Mouse (Mus musculus) CH12.LX (cell line): ENCODE data around the gene Gsta2. TPM values are rescaled to one million over a fixed set of nuclear protein-coding genes. Genes with fewer than 3 reads are reported as not detected.

ENCODE experiments used
- DNase-seq: peaks from one replicate; pipeline ENCODE4 v3.0.0-alpha.2; 2013; ENCODE audit errors: extremely low read depth
- H3K27ac ChIP-seq: 2 replicates; pipeline ENCODE4 v1.5.1; 2012; ENCODE audit warnings: low read depth, mild to moderate bottlenecking, control low read depth, moderate library complexity; ENCODE audit not compliant: insufficient read depth
- H3K27me3 ChIP-seq: replicated peaks from 2 replicates; pipeline ENCODE3; 2012; ENCODE audit warnings: inconsistent platforms
- H3K36me3 ChIP-seq, 2 experiments: replicated peaks in 1 of 2; 2 replicates each; pipeline versions ENCODE3 to v1.6.1; 2012; ENCODE audit warnings: inconsistent platforms in 1 of 2, low read length in 1 of 2, mild to moderate bottlenecking in 1 of 2, mixed read lengths in 1 of 2, moderate library complexity in 1 of 2; ENCODE audit not compliant: control insufficient read depth in 1 of 2, insufficient read depth in 1 of 2
- H3K4me1 ChIP-seq, 2 experiments: 2 replicates each; pipeline ENCODE4 v1.6.1; 2012; ENCODE audit warnings: inconsistent platforms in 1 of 2, moderate library complexity in 1 of 2; ENCODE audit not compliant: insufficient read depth in 2 of 2, control insufficient read depth in 1 of 2
- H3K4me2 ChIP-seq: 2 replicates; pipeline ENCODE4 v1.6.1; 2012; ENCODE audit warnings: low read depth, mild to moderate bottlenecking, control low read depth; ENCODE audit not compliant: poor library complexity, insufficient read depth, severe bottlenecking
- H3K4me3 ChIP-seq, 3 experiments: fragments of 150-350 bp in 1 of 3; sonication (generic) in 1 of 3; replicated peaks in 1 of 3; 2 replicates each; pipeline versions ENCODE3 to v1.5.1; 2011 to 2012; ENCODE audit warnings: low read depth in 2 of 3, low read length in 2 of 3, mild to moderate bottlenecking in 2 of 3, moderate library complexity in 2 of 3, control low read depth in 1 of 3, improper control_type of control experiment in 1 of 3, inconsistent platforms in 1 of 3, mixed read lengths in 1 of 3; ENCODE audit not compliant: poor library complexity in 1 of 3
- H3K79me2 ChIP-seq: replicated peaks from 2 replicates; pipeline ENCODE4 v1.6.1; 2012; ENCODE audit warnings: mild to moderate bottlenecking, moderate library complexity; ENCODE audit not compliant: control insufficient read depth, poor library complexity, insufficient read depth, severe bottlenecking; ENCODE audit errors: extremely low read depth
- H3K9ac ChIP-seq: 2 replicates; pipeline ENCODE4 v1.6.1; 2012; ENCODE audit warnings: low read depth, mild to moderate bottlenecking, control low read depth, moderate library complexity; ENCODE audit not compliant: insufficient read depth
- H3K9me3 ChIP-seq: replicated peaks from 2 replicates; pipeline ENCODE3; 2012; ENCODE audit warnings: low read length, inconsistent platforms, mixed read lengths
- BHLHE40 ChIP-seq: IDR thresholded peaks from 2 replicates; pipeline ENCODE4 v1.6.1; 2011; ENCODE audit warnings: mild to moderate bottlenecking, low read depth, low read length, improper control_type of control experiment
- CHD1 ChIP-seq: IDR thresholded peaks from 2 replicates; pipeline ENCODE4 v1.6.1; 2012; ENCODE audit warnings: low read depth, low read length, improper control_type of control experiment, inconsistent platforms
- ETS1 ChIP-seq: conservative IDR thresholded peaks from 2 replicates; pipeline ENCODE4 v1.6.1; 2012; ENCODE audit warnings: low read depth, mild to moderate bottlenecking, inconsistent platforms, low read length, improper control_type of control experiment, moderate library complexity
- GABPA ChIP-seq: IDR thresholded peaks from 2 replicates; pipeline ENCODE4 v1.6.1; 2012; ENCODE audit warnings: low read depth, low read length, improper control_type of control experiment, inconsistent platforms; ENCODE audit not compliant: insufficient replicate concordance
- HCFC1 ChIP-seq: IDR thresholded peaks from 2 replicates; pipeline ENCODE4 v1.6.1; 2012; ENCODE audit warnings: low read depth, mild to moderate bottlenecking, inconsistent platforms, low read length, improper control_type of control experiment
- IRF4 ChIP-seq: IDR thresholded peaks from 2 replicates; pipeline ENCODE4 v1.6.1; 2014; ENCODE audit warnings: low read depth, mild to moderate bottlenecking, inconsistent platforms, low read length, improper control_type of control experiment
- JUN ChIP-seq: IDR thresholded peaks from 2 replicates; pipeline ENCODE4 v1.6.1; 2011; ENCODE audit warnings: low read depth, mild to moderate bottlenecking, low read length, improper control_type of control experiment, moderate library complexity; ENCODE audit not compliant: insufficient read depth
- JUND ChIP-seq: conservative IDR thresholded peaks from 2 replicates; pipeline ENCODE4 v1.6.1; 2011; ENCODE audit warnings: low read depth, low read length, improper control_type of control experiment
- KAT2A ChIP-seq: IDR thresholded peaks from 2 replicates; pipeline ENCODE4 v1.6.1; 2012; ENCODE audit warnings: low read length, improper control_type of control experiment, inconsistent platforms; ENCODE audit not compliant: insufficient replicate concordance
- MAFK ChIP-seq: IDR thresholded peaks from 2 replicates; pipeline ENCODE4 v1.6.1; 2011; ENCODE audit warnings: low read length, improper control_type of control experiment; ENCODE audit not compliant: insufficient replicate concordance
- MAX ChIP-seq: IDR thresholded peaks from 2 replicates; pipeline ENCODE4 v1.6.1; 2011; ENCODE audit warnings: low read length, improper control_type of control experiment
- MEF2A ChIP-seq: IDR thresholded peaks from 2 replicates; pipeline ENCODE4 v1.6.1; 2014; ENCODE audit warnings: low read depth, mild to moderate bottlenecking, inconsistent platforms, low read length, improper control_type of control experiment, borderline replicate concordance
- MYC ChIP-seq: IDR thresholded peaks from 2 replicates; pipeline ENCODE4 v1.6.1; 2011; ENCODE audit warnings: low read depth, mild to moderate bottlenecking, improper control_type of control experiment, low read length
- NELFE ChIP-seq: IDR thresholded peaks from 2 replicates; pipeline ENCODE4 v1.6.1; 2011; ENCODE audit warnings: low read depth, low read length, improper control_type of control experiment
- NRF1 ChIP-seq: IDR thresholded peaks from 2 replicates; pipeline ENCODE4 v1.6.1; 2014; ENCODE audit warnings: low read depth, mild to moderate bottlenecking, inconsistent platforms, low read length, improper control_type of control experiment, moderate library complexity
- PAX5 ChIP-seq: IDR thresholded peaks from 2 replicates; pipeline ENCODE4 v1.6.1; 2012; ENCODE audit warnings: low read length, inconsistent platforms, mixed read lengths
- POLR2A ChIP-seq: IDR thresholded peaks from 2 replicates; pipeline ENCODE4 v1.6.1; 2011; ENCODE audit warnings: low read depth, mild to moderate bottlenecking, improper control_type of control experiment, low read length
- POLR2AphosphoS2 ChIP-seq: IDR thresholded peaks from 2 replicates; pipeline ENCODE4 v1.6.1; 2011; ENCODE audit warnings: low read depth, low read length, improper control_type of control experiment
- RCOR1 ChIP-seq: conservative IDR thresholded peaks from 2 replicates; pipeline ENCODE4 v1.6.1; 2012; ENCODE audit warnings: low read depth, mild to moderate bottlenecking, inconsistent platforms, low read length, improper control_type of control experiment
- SMC3 ChIP-seq: IDR thresholded peaks from 2 replicates; pipeline ENCODE4 v1.6.1; 2011; ENCODE audit warnings: low read depth, low read length, improper control_type of control experiment
- TBP ChIP-seq: conservative IDR thresholded peaks from 2 replicates; pipeline ENCODE4 v1.6.1; 2011; ENCODE audit warnings: low read depth, low read length, improper control_type of control experiment
- TCF12 ChIP-seq: IDR thresholded peaks from 2 replicates; pipeline ENCODE4 v1.6.1; 2014; ENCODE audit warnings: low read depth, mild to moderate bottlenecking, inconsistent platforms, low read length, improper control_type of control experiment
- UBTF ChIP-seq: IDR thresholded peaks from 2 replicates; pipeline ENCODE4 v1.6.1; 2012; ENCODE audit warnings: low read depth, mild to moderate bottlenecking, inconsistent platforms, low read length, improper control_type of control experiment, moderate library complexity
- USF2 ChIP-seq: conservative IDR thresholded peaks from 2 replicates; pipeline ENCODE4 v1.6.1; 2011; ENCODE audit warnings: low read depth, low read length, improper control_type of control experiment
- ZC3H11A ChIP-seq: IDR thresholded peaks from 2 replicates; pipeline ENCODE4 v1.6.1; 2012; ENCODE audit warnings: low read depth, mild to moderate bottlenecking, inconsistent platforms, low read length, improper control_type of control experiment
- ZKSCAN1 ChIP-seq: IDR thresholded peaks from 2 replicates; pipeline ENCODE4 v1.6.1; 2012; ENCODE audit warnings: low read depth, inconsistent platforms, low read length, improper control_type of control experiment, borderline replicate concordance
- ZMIZ1 ChIP-seq: IDR thresholded peaks from 2 replicates; pipeline ENCODE4 v1.6.1; 2012; ENCODE audit warnings: low read depth, mild to moderate bottlenecking, inconsistent platforms, low read length, improper control_type of control experiment
- dilution Hi-C: fragments of 300-500 bp; cut with MboI; formaldehyde crosslinking; loops from 2 replicates; pipeline ENCODE4 v1.14.3; 2020; ENCODE audit warnings: low sequenced_read_pairs; ENCODE audit not compliant: extremely low pct_unique_long_range_greater_than_20kb, extremely low pct_ligation_motif_present
- in situ Hi-C: fragments of 300-500 bp; cut with MboI; formaldehyde crosslinking; loops from 3 replicates; pipeline ENCODE4 v1.14.3; 2019; ENCODE audit warnings: low sequenced_read_pairs, low pct_ligation_motif_present, low pct_unique_long_range_greater_than_20kb, mixed read lengths
- polyA plus RNA-seq: library from polyadenylated mRNA; unstranded; fragments of >175 nt; gene quantifications from 2 replicates; pipeline ENCODE4 v1.2.1, GENCODE M21; 2012; ENCODE audit warnings: low read depth; ENCODE audit not compliant: insufficient read length
- total RNA-seq, 2 experiments: library from RNA; depleted of rRNA; stranded (reverse); fragments of 300-350 nt in 1 of 2; fragments of >200 nt in 1 of 2; gene quantifications; 2 replicates each; pipeline ENCODE4 v1.2.3; 2012 to 2014

Gene Gsta2
- total and polyA plus RNA-seq, 3 experiments, result not detected

DNA sequence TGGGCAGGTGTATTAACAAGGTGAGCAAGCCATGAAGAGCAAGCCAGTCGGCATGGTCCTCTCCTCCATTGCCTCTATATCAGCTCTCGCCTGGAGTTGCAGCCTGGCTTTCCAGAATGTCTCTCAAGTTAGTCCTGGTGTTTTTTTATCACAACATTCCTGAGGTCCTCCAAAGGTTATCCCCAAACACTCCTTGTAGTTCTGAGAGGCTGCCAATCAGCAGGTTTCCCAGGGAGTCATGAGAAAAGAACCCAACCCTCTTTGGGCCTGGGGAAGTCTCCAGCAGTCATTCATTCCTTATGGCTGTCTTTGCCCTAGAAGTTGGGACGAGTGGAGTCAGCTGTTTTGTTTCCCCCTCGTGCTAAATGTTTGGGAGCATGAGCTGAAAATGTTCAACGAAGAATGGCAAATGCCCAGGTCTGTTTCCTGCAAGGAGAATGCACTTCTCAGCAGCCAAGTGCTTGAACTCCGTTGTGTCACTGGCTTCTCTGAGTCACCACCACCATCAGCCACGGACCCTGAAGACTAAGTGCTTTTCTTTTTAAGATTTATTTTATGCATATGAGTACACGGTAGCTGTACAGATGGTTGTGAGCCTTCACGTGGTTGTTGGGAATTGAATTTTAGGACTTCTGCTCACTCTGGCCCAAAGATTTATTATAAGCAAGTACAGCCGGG is 17.4 kb upstream of the Gsta2 start:
- Histone ChIP-seq H3K27ac (no peak overlapping the region), H3K4me3 (no peak overlapping the region), H3K9ac (no peak overlapping the region), H3K27me3 (peaks cover 49% of the 10 kb centered on the region), H3K36me3 (no peaks in the 10 kb centered on the region), H3K79me2 (no peaks in the 10 kb centered on the region), H3K4me1 (no peaks in the 10 kb centered on the region), H3K9me3 (no peaks in the 10 kb centered on the region), H3K4me2 (no peak overlapping the region)
- in situ Hi-C loops (no loop called here), dilution Hi-C loops (no loop called here)
- TF ChIP-seq MEF2A (no peak), ETS1 (no peak), TCF12 (no peak), HCFC1 (no peak), USF2 (no peak), IRF4 (no peak), RCOR1 (no peak), ZKSCAN1 (no peak), CHD1 (no peak), NRF1 (no peak), MAFK (no peak), KAT2A (no peak), ZC3H11A (no peak), JUN (no peak), ZMIZ1 (no peak), PAX5 (no peak), NELFE (no peak)
- DNase-seq, result no peak

DNA sequence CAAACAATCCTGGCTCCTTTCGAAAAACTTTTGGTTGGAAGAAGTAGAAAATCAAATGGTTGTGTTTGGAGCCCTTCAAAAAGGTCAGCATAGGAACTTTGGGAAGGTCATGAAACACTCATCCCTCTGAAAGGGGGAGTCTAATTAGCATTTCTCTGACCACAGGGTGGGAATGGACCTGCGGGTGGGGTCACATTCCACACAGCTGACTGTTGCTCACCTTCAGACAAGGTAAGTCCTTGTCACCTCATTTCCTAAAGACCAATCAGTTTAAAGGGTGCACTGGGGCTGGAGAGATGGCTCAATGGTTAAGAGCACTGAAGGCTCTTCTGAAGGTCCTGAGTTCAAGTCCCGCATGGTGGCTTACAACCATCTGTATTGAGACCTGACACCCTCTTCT is 15.9 kb upstream of the Gsta2 start:
- TF ChIP-seq MYC (no peak), JUND (no peak), GABPA (no peak), MAX (no peak), BHLHE40 (no peak), UBTF (no peak), SMC3 (no peak), POLR2AphosphoS2 (no peak), KAT2A (no peak), IRF4 (no peak), NRF1 (no peak), CHD1 (no peak), TBP (no peak), POLR2A (no peak)
- Histone ChIP-seq H3K36me3 (no peaks in the 10 kb centered on the region), H3K4me1 (no peaks in the 10 kb centered on the region), H3K27ac (no peak overlapping the region), H3K4me3 (no peak overlapping the region), H3K27me3 (peaks cover 39% of the 10 kb centered on the region), H3K9me3 (no peaks in the 10 kb centered on the region), H3K4me2 (no peak overlapping the region), H3K9ac (no peak overlapping the region), H3K79me2 (no peaks in the 10 kb centered on the region)
- DNase-seq, result no peak
- dilution Hi-C loops, result no loop called here
- in situ Hi-C loops, result no loop called here
